Mouse (Mus musculus) urinary bladder, postnatal 25 days (tissue): ENCODE results near the gene Pacrg.

Experiments used
- DNase-seq: peaks from one replicate; pipeline ENCODE4 v3.0.0; 2022; ENCODE audit warnings: low spot score

Pacrg gene

GRCm38 (mm10) chr17:10449800-10450299 lies 390.3 kb downstream of the Pacrg start:
- DNase-seq, result no peak

- no peak for DNase-seq
Observed at GRCm38 (mm10) chr17:10448417-10448816, 391.7 kb downstream of the Pacrg start.

GRCm38 (mm10) chr17:10441501-10442111 lies 398.5 kb downstream of the Pacrg start:
- no peak for DNase-seq

- DNase-seq, result no peak
Observed at GRCm38 (mm10) chr17:10440961-10441360, 399.1 kb downstream of the Pacrg start.

GRCm38 (mm10) chr17:10439815-10440214 lies 400.3 kb downstream of the Pacrg start:
- DNase-seq, result no peak

- no peak for DNase-seq
Observed at GRCm38 (mm10) chr17:10434867-10435266, 405.2 kb downstream of the Pacrg start.

GRCm38 (mm10) chr17:10432525-10433180 lies 407.5 kb downstream of the Pacrg start:
- DNase-seq, result no peak

- no peak for DNase-seq
Observed at GRCm38 (mm10) chr17:10431849-10432524, 408.1 kb downstream of the Pacrg start.

GRCm38 (mm10) chr17:10430831-10431230 lies 409.3 kb downstream of the Pacrg start:
- no peak for DNase-seq

- no peak for DNase-seq
Observed at GRCm38 (mm10) chr17:10429406-10429805, 410.7 kb downstream of the Pacrg start.

GRCm38 (mm10) chr17:10425311-10425710 lies 414.8 kb downstream of the Pacrg start:
- DNase-seq, result no peak

GRCm38 (mm10) chr17:10417558-10418253 lies 422.4 kb downstream of the Pacrg start:
- no peak for DNase-seq

- no peak for DNase-seq
Observed at GRCm38 (mm10) chr17:10416995-10417394, 423.1 kb downstream of the Pacrg start.

- DNase-seq, result no peak
Observed at GRCm38 (mm10) chr17:10416101-10416500, 424.0 kb downstream of the Pacrg start.

- no peak for DNase-seq
Observed at GRCm38 (mm10) chr17:10414383-10414782, 425.7 kb downstream of the Pacrg start.

- DNase-seq, result no peak
Observed at GRCm38 (mm10) chr17:10413870-10414269, 426.2 kb downstream of the Pacrg start.

- DNase-seq, result no peak
Observed at GRCm38 (mm10) chr17:10410597-10411476, 429.3 kb downstream of the Pacrg start.

- no peak for DNase-seq
Observed at GRCm38 (mm10) chr17:10408681-10409081, 431.4 kb downstream of the Pacrg start.

GRCm38 (mm10) chr17:10407031-10407722 lies 432.9 kb downstream of the Pacrg start:
- no peak for DNase-seq

GRCm38 (mm10) chr17:10406311-10406710 lies 433.8 kb downstream of the Pacrg start:
- no peak for DNase-seq

GRCm38 (mm10) chr17:10405906-10406305 lies 434.2 kb downstream of the Pacrg start:
- DNase-seq, result no peak
